Mouse (Mus musculus): ENCODE measurements at regions not wholly inside any gene's neighbourhood (a gene's known extent, or its start where the extent isn't known, plus 50 kb on each side); places are given as distances from the start of the nearest gene placed in this dataset.

DNA sequence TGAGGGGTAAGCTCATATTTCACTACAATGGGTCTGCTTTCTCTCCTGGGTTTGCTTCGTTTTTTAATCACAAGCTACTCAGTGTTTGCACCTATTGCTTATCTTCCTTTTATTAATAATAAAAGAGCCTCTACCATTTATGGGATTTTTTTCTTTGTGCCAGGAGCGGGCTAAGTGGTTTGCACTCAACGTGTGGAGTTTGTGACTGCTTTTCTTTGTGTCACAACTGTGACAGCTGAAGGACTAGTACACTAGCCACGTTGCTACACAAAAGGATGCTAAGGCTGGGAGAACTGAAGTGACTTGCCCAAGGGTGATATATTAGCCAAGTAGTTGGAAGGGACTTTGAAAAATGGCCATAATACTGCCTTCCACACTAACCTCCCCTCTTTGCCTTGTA lies 271.8 kb upstream of the Ppargc1a start:
- DNase-seq (ENCODE audit: low spot score) = no peak

- DNase-seq (ENCODE audit: low spot score) = no peak
Measured at GRCm38 (mm10) chr5:51830551-51830950, 263.0 kb upstream of the Ppargc1a start.

GRCm38 (mm10) chr5:51830015-51830414 lies 262.5 kb upstream of the Ppargc1a start:
- DNase-seq (ENCODE audit: low spot score) = no peak

- no peak for DNase-seq (ENCODE audit: low spot score)
Measured at GRCm38 (mm10) chr5:51829606-51830005, 262.1 kb upstream of the Ppargc1a start.

DNA sequence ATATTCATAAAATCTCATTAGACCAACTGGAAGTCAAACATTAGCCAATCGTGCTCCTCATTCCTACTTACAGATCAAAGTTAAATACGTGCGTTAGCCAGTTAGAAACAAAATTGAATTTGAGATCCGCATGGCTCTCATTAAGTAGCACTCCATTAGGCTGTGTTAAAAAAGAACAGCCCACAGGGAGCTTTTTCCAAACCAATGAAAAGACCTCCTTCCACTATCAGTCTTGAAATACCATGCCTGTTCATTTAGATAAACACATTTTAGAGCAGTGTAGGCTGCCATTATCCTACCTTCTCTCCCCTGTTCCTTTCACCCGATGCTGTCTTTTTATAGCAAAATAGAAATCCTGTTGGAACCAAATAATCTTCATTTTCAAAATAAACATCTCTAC lies 261.5 kb upstream of the Ppargc1a start:
- no peak for DNase-seq (ENCODE audit: low spot score)

- DNase-seq (ENCODE audit: low spot score) = no peak
Measured at GRCm38 (mm10) chr5:51826269-51826668, 258.7 kb upstream of the Ppargc1a start.

DNA sequence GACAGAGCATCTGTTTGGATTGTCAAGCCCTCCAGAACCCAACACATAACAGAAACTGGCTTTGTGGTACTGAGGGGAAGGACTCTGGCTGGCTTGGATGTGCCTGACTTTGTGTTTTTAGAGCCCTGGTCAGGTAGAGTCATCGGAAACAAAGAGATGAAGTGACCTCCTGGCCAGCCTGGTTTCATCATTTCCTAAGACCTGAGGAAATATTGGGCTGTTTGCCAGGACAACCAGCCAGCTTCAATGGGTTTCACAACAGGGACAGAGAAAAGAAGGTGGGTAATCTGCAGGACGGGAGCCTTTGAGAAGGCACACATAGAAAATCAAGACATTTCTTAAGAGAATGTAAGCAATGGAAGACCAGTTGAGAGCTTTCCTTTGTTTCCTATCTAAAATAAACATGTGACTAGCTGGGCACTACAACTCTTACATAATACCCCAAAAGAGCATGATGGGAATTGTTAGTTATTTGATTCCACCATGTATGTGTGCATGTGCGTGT lies 258.1 kb upstream of the Ppargc1a start:
- DNase-seq (ENCODE audit: low spot score) = no peak

DNA sequence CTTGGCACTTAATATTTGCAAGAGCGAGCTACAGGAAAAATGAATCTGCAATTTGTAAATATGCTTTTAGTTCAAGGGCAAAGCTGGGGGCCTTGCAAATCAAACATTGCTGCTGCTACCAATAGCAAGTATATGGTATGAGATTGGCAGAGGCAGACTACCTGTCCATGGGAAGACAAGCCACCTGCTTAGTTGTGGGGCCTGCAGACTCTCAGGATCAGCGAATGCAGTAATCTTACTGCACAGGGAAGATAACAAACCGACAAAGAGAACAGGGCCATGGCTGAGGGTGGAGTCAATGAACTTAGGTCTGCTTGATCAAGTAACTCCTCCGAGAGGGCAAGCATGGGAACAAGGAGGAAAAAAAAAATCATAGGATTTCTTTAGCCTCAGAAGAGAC lies 257.2 kb upstream of the Ppargc1a start:
- DNase-seq (ENCODE audit: low spot score) = no peak

DNA sequence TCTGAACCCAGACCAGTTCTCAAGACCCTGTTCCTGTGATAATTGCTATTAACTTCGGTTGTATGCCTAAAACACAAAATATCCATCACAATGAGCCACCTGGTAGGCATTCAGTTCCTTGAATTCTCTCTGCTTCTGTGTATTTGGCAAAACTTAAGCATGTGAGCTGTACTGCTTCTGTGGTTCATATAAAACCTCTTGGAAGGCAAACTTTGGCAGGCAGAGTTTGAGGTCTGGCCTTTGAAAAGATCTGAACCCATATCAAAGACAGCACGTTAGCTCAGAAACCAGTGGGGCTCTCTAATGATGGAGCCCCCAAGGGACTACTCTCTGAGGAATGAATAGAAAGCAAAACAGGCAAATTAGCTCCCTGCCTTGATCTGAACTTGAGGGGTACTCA lies 256.1 kb upstream of the Ppargc1a start:
- no peak for DNase-seq (ENCODE audit: low spot score)

DNA sequence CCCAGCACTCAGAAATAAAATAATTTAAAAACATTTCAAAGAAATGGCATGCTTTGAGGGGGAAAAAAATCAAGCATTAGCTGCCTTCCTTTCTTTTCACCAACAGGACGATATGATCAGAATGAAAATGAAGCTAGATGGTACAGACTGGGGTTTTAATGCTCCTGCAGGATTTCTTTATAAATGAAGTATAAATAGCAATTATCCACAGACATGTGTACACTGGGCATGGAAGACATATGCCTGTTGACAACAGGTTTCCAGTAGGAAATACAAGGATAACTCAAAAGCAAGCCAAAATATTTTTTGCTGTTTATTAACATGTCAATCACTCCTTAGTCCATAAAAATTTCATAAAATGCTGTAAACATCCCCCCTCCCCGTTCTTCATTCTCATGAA lies 248.7 kb upstream of the Ppargc1a start:
- DNase-seq (ENCODE audit: low spot score) = no peak

DNA sequence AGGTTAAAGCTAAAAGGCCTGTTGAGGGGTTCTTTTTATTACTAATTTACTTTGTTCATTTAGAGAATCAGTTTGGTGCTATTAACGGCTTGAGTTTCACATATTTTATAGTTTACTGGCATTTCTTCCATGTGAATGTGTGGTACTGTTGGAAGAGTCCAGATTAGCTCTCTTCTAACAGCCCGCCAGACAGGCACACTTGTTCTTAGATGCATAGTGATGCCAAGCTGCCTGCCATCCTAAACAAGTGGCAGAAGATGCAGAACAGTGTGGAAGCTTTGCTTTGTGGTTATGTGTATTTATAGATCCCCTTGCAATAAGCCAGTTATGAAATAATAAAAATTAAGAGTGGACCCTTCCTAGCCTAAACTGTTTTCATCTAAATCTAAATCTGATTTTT lies 244.2 kb upstream of the Ppargc1a start:
- DNase-seq (ENCODE audit: low spot score) = no peak

DNA sequence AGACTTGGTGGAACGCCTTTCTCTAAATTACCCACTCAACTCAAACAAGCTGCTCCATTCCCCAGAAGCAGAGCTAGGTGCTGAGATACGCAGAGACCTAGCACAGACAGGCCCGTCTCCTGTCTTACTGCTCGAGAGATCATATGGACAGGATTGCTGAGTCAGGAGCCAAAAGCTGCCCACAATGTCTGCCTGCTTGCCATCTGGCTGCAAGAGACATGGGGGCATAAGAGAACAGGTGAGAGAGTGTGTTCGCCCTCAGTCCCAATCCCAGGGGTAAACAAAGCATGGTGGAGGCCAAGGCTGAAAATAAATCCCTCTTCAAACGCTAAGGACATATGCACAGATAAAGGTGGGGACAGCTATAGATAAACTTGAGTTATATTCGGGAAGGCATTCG lies 234.0 kb upstream of the Ppargc1a start:
- no peak for DNase-seq (ENCODE audit: low spot score)

DNA sequence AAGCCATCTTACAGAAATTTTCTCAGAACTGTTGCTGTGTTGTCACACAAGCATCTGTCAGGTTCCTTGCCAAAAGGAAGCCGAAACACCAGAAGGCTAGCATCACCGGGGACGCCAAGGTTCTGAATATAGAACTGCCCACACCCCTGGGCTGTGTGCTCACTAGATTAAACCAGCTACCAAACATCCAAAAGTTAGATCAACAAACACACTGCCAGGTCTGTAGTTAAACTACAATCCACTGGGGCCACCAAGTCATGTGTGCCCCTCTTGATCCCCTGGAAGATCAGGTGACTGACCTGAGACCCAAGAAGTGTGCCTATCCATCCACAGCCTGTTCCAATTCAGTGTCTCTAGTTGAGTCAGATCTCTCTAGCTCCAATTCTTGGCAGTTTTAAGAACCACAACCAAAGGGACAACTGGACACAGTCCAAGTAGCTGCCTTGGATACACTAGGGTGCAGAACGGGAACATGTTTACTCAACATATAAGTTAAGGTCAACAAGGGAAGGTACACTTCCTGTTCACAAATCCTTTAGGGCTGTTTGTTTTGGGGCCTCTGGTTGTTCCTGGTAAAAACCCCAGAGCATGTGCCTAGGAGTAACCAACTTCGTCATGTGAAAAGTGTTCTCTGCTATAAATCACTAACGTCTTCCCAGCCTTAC lies 232.0 kb upstream of the Ppargc1a start:
- DNase-seq (ENCODE audit: low spot score) = no peak

DNA sequence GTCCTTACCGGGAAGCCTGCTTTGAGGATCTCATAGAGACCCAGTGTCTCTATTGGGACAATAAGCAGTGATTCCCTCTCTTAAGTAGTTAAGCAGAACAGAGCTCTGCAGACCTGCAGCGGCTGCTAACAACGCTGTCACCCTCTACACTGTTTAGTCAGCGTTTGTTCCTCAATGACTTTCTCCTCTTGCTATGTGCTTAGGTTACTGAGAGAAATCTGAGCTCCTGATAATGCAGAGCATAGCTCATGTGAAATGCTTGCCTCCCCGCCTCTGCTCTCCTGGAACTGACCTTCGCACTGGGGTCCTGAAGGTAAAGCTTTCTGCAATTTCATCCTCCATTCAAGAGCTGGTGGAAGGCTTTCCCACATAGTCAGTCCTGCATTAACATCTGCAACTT lies 226.6 kb upstream of the Ppargc1a start:
- DNase-seq (ENCODE audit: low spot score) = no peak

DNA sequence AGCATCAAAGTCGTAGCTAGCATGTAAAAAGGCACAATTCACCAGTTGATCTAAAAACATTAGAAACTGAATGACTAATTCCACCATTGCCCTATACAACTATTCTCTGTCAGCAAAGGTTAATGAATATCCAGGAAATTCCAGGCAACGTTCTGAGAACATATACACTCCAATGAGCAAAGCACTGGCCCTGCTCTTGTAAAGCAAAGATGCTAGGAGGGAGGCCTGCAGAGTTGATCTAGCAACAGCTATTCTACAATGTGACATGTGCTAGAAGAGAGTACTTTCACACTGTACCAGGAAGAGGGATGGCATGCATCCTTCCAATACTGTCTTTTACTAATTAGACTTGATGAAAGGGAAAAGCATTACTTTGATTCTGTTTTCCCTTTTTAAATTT lies 225.4 kb upstream of the Ppargc1a start:
- DNase-seq (ENCODE audit: low spot score) = no peak

GRCm38 (mm10) chr5:51788768-51789167 lies 221.2 kb upstream of the Ppargc1a start:
- no peak for DNase-seq (ENCODE audit: low spot score)

- no peak for DNase-seq (ENCODE audit: low spot score)
Measured at GRCm38 (mm10) chr5:51783523-51783922, 216.0 kb upstream of the Ppargc1a start.

- DNase-seq (ENCODE audit: low spot score) = no peak
Measured at GRCm38 (mm10) chr5:51783099-51783498, 215.6 kb upstream of the Ppargc1a start.

- no peak for DNase-seq (ENCODE audit: low spot score)
Measured at GRCm38 (mm10) chr5:51775502-51776145, 208.1 kb upstream of the Ppargc1a start.

GRCm38 (mm10) chr5:51771655-51772054 lies 204.1 kb upstream of the Ppargc1a start:
- DNase-seq (ENCODE audit: low spot score) = no peak

GRCm38 (mm10) chr5:51766111-51766510 lies 198.6 kb upstream of the Ppargc1a start:
- no peak for DNase-seq (ENCODE audit: low spot score)

DNA sequence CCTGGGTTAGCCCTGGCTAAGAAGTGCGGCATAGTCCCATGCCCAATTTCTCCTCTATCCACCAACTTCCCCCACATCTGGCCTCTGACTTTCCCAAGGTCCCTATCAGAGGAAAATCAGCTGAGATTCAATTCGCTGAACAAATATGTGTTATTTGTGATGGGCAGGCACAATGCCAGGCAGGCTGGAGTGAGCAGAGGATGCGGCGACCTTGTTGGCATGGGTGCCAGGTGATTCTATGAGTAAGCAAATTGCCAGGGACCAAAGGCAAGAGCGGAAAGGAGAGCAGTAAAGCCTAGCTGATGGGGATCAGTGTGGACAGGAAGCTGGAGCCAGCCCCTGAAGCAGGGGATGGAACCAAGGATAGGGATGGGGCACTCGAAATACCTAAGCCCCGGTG lies 196.9 kb upstream of the Ppargc1a start:
- DNase-seq (ENCODE audit: low spot score) = no peak

DNA sequence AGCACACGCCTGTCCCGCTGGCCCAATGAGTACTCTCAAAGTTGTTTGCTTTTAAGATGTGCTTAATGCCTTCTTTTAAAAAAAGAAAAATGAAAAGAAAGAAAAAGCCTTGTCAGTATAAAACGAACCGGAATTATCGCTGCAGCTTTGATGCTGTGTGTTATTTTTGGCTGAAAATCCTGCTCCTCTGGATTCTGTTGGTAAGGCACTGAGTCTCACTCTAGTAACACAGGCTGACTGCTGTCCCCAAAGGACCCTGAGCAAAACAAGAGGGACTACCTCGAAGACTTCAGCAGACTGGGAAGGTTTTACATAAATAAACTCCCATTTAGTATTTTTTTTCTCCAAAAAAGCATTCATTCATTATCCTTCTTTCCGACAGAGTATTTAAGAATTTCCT lies 196.1 kb upstream of the Ppargc1a start:
- no peak for DNase-seq (ENCODE audit: low spot score)

DNA sequence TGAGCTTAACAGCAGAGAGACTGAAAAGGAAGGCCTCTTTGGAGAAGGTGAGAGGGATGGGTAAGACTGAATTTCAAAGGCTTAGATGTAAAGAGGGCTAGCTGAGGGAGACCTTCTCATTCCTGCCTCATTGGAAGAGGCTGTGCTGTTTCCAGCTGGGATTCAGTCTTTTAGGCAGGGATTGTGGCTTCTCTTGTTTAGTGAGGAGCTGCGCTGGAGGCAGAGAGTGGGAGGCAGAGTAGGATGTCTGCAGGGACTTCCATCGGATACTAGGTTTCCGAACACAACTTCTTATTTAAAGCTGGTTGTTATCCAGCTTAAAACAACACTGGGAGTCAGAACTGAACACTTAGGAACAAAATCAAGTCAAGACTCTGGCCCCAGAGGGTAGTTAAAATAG lies 194.8 kb upstream of the Ppargc1a start:
- no peak for DNase-seq (ENCODE audit: low spot score)
